Mouse (Mus musculus) megakaryocyte, embryonic 14.5 days (primary cell): ENCODE results near the gene Lrp5.

Experiments used
- FLI1 ChIP-seq: IDR thresholded peaks from 2 replicates; pipeline ENCODE4 v1.6.1; 2012; ENCODE audit warnings: low read length, inconsistent platforms, mixed read lengths
- GATA1 ChIP-seq: IDR thresholded peaks from 3 replicates; pipeline ENCODE4 v1.6.1; 2012; ENCODE audit warnings: mixed read lengths, low read length, inconsistent platforms, borderline replicate concordance

- TF ChIP-seq FLI1 (no peak), GATA1 (no peak)
These were observed 61.3 kb downstream of the Lrp5 start for GRCm38 (mm10) chr19:3625111-3625510.
